Mouse (Mus musculus) common myeloid progenitor, adult 5-6 weeks (primary cell): ENCODE data around the gene Xpo4. TPM values are rescaled to one million over a fixed set of nuclear protein-coding genes. Genes with fewer than 3 reads are reported as not detected.
"Not testable (repeated sequence)": the region's sequence is repeated elsewhere in the genome, so short reads cannot be mapped to it uniquely, and the experiment has no call there.

Experiments
- ATAC-seq: replicated peaks from 2 replicates; pipeline ENCODE4 v1.8.0; 2016; ENCODE audit warnings: low read depth, mild to moderate bottlenecking, moderate TSS enrichment, inconsistent platforms; ENCODE audit not compliant: poor library complexity, severe bottlenecking
- total RNA-seq: library from RNA; stranded (forward); fragments of 200-1000, 187-1606 nt; gene quantifications from 2 replicates; pipeline ENCODE4 v1.2.3, GENCODE M21; 2017

The Xpo4 gene
- 41.1 and 54.8 TPM in 2 replicates for total RNA-seq

GRCm38 (mm10) chr14:57664822-57665627 lies at the start of gene Xpo4:
Gene Xpo4, minus strand, starts transcription at chr14:57665430.
- peak; percentile 82 for ATAC-seq

- peak; percentile 89 for ATAC-seq
Measured at GRCm38 (mm10) chr14:57712884-57713283, 47.7 kb upstream of the Xpo4 start.

GRCm38 (mm10) chr14:57711059-57711458 lies 45.8 kb upstream of the Xpo4 start:
- ATAC-seq: no peak

- no peak for ATAC-seq
Measured at GRCm38 (mm10) chr14:57709171-57709570, 43.9 kb upstream of the Xpo4 start.

- ATAC-seq: no peak
Measured at GRCm38 (mm10) chr14:57708580-57708979, 43.4 kb upstream of the Xpo4 start.

GRCm38 (mm10) chr14:57707100-57707893 lies 42.1 kb upstream of the Xpo4 start:
- no peak for ATAC-seq

- no peak for ATAC-seq
Measured at GRCm38 (mm10) chr14:57706760-57707099, 41.5 kb upstream of the Xpo4 start.

GRCm38 (mm10) chr14:57705759-57706158 lies 40.5 kb upstream of the Xpo4 start:
- no peak for ATAC-seq

- no peak for ATAC-seq
Measured at GRCm38 (mm10) chr14:57705075-57705474, 39.8 kb upstream of the Xpo4 start.

GRCm38 (mm10) chr14:57701915-57702477 lies 36.8 kb upstream of the Xpo4 start:
- no peak for ATAC-seq

GRCm38 (mm10) chr14:57699461-57699970 lies 34.3 kb upstream of the Xpo4 start:
- no peak for ATAC-seq

- ATAC-seq: no peak
Measured at GRCm38 (mm10) chr14:57699016-57699415, 33.8 kb upstream of the Xpo4 start.

GRCm38 (mm10) chr14:57696066-57696465 lies 30.8 kb upstream of the Xpo4 start:
- ATAC-seq: no peak

GRCm38 (mm10) chr14:57695550-57695949 lies 30.3 kb upstream of the Xpo4 start:
- no peak for ATAC-seq

GRCm38 (mm10) chr14:57694246-57694645 lies 29.0 kb upstream of the Xpo4 start:
- ATAC-seq: no peak

GRCm38 (mm10) chr14:57692517-57693130 lies 27.4 kb upstream of the Xpo4 start:
- peak; percentile 89 for ATAC-seq

GRCm38 (mm10) chr14:57691316-57691715 lies 26.1 kb upstream of the Xpo4 start:
- no peak for ATAC-seq

- no peak for ATAC-seq
Measured at GRCm38 (mm10) chr14:57690681-57691080, 25.5 kb upstream of the Xpo4 start.

- ATAC-seq: not testable (repeated sequence)
Measured at GRCm38 (mm10) chr14:57688066-57688465, 22.8 kb upstream of the Xpo4 start.

GRCm38 (mm10) chr14:57687441-57687840 lies 22.2 kb upstream of the Xpo4 start:
- ATAC-seq: no peak
